Comparison of ENCODE assay signal across 16 mouse cellular contexts in genomic region chr1:177711418-177711817, GRCm38 (mm10). TPM values are rescaled to one million over a fixed set of nuclear protein-coding genes. Genes with fewer than 3 reads are reported as not detected.
A peak's percentile ranks its signal among the peaks of the same experiment; 100 is the strongest.
DNase-seq lines count a peak whose midpoint lies in the region; ATAC-seq and TF ChIP-seq lines count a peak whose summit lies in the region.
"Had no signal": no experiment of that assay in that cellular context is flagged by ENCODE, and none has a peak within 500 bp of the region (broad histone marks: within the 10 kb centered on the region; RNA-seq: fewer than 3 reads in every experiment).

No protein-coding gene starts in this region.

- H3K4me2 ChIP-seq in lung, postnatal 0 days (replicated peaks; ENCODE audit: low read depth, low read length) = no peak overlapping the region
- no peak overlapping the region for H3K4me2 ChIP-seq in liver, embryonic 15.5 days
- H3K4me2 ChIP-seq in stomach, postnatal 0 days (replicated peaks; ENCODE audit: low read depth) = no peak overlapping the region
- no peak overlapping the region for H3K4me2 ChIP-seq in hindbrain, embryonic 11.5 days (replicated peaks; ENCODE audit: low read depth, low read length)

- H3K4me3 ChIP-seq in lung, postnatal 0 days (ENCODE audit: low read depth, low read length) = no peak overlapping the region
- no peak overlapping the region for H3K4me3 ChIP-seq in liver, embryonic 15.5 days (replicated peaks)
- no peak overlapping the region for H3K4me3 ChIP-seq in stomach, postnatal 0 days (ENCODE audit: low read depth, low read length)
- no peak overlapping the region for H3K4me3 ChIP-seq in hindbrain, embryonic 11.5 days (ENCODE audit: low read depth, low read length)

- H3K9ac ChIP-seq in lung, postnatal 0 days (replicated peaks; ENCODE audit: low read depth) = no peak overlapping the region
- H3K9ac ChIP-seq in liver, embryonic 15.5 days = no peak overlapping the region
- no peak overlapping the region for H3K9ac ChIP-seq in stomach, postnatal 0 days (ENCODE audit: low read length)
- no peak overlapping the region for H3K9ac ChIP-seq in hindbrain, embryonic 11.5 days (ENCODE audit: low read depth, low read length)

- H3K27ac ChIP-seq in lung, postnatal 0 days (ENCODE audit: low read length) = no peak overlapping the region
- peak overlapping the region; percentile 53; the same call in 1 of the 2 replicates for H3K27ac ChIP-seq in liver, embryonic 15.5 days (replicated peaks)
- H3K27ac ChIP-seq in stomach, postnatal 0 days (replicated peaks) = peak overlapping the region; percentile 35; the same call in 1 of the 2 replicates
- no peak overlapping the region for H3K27ac ChIP-seq in hindbrain, embryonic 11.5 days (ENCODE audit: low read depth, low read length)

- no peaks in the 10 kb centered on the region for H3K27me3 ChIP-seq in lung, postnatal 0 days (replicated peaks; ENCODE audit: insufficient read depth, low read length)
- no peaks in the 10 kb centered on the region for H3K27me3 ChIP-seq in liver, embryonic 15.5 days
- no peaks in the 10 kb centered on the region for H3K27me3 ChIP-seq in stomach, postnatal 0 days (ENCODE audit: control insufficient read depth, insufficient read depth, low read length)
- H3K27me3 ChIP-seq in hindbrain, embryonic 11.5 days (ENCODE audit: control insufficient read depth, insufficient read depth, low read length) = no peaks in the 10 kb centered on the region

- H3K36me3 ChIP-seq in lung, postnatal 0 days (ENCODE audit: insufficient read depth, low read length) = no peaks in the 10 kb centered on the region
- no peaks in the 10 kb centered on the region for H3K36me3 ChIP-seq in liver, embryonic 15.5 days (replicated peaks)
- H3K36me3 ChIP-seq in stomach, postnatal 0 days (ENCODE audit: control insufficient read depth, insufficient read depth, low read length) = no peaks in the 10 kb centered on the region
- no peaks in the 10 kb centered on the region for H3K36me3 ChIP-seq in hindbrain, embryonic 11.5 days (ENCODE audit: control insufficient read depth, insufficient read depth, low read length)

- peak; percentile 13; the same call in 1 of the 2 replicates for TF ChIP-seq EP300 in lung, postnatal 0 days (IDR thresholded peaks at IDR 0.05)
- no peak for TF ChIP-seq EP300 in stomach, postnatal 0 days (optimal IDR thresholded peaks at IDR 0.05)

- peak; percentile 71 for DNase-seq in lung, postnatal 0 days (ENCODE audit: low spot score)
- no peak for DNase-seq in lung, postnatal 25 days (ENCODE audit: low spot score)
- peak; percentile 25 for DNase-seq in c-Kit-positive CD71-positive TER-119-positive erythroid progenitor cells, embryonic 14.5 days (ENCODE audit: low spot score)
- DNase-seq in stomach, postnatal 0 days (ENCODE audit: low spot score) = no peak
- no peak for DNase-seq in hindbrain, embryonic 11.5 days (ENCODE audit: low spot score)
- no peak for DNase-seq in right cerebral cortex, postnatal 36 days (ENCODE audit: low spot score in 2 of 2)
- no peak for DNase-seq in right cerebral cortex, adult 18-20 months
- DNase-seq: cerebellum, adult 11-12 months; gastrocnemius, postnatal 36 days; heart, postnatal 10 days; kidney, postnatal 14 days; thymus, postnatal 4 days had no signal

- 59% methylated on average over 2 of the region's 2 CpGs for WGBS in lung, postnatal 0 days
- WGBS in liver, embryonic 15.5 days (ENCODE audit: insufficient replicate concordance) = 11% methylated on average over 2 of the region's 2 CpGs
- WGBS in stomach, postnatal 0 days = 58% methylated on average over 2 of the region's 2 CpGs
- WGBS in hindbrain, embryonic 11.5 days = 94% methylated on average over 2 of the region's 2 CpGs

- no peak for TF ChIP-seq CTCF in lung, postnatal 0 days (IDR thresholded peaks at IDR 0.05)
- TF ChIP-seq CTCF in stomach, postnatal 0 days (IDR thresholded peaks at IDR 0.05; ENCODE audit: low read depth) = no peak

- no peaks in the 10 kb centered on the region for H3K4me1 ChIP-seq in lung, postnatal 0 days (ENCODE audit: insufficient read depth, low read depth, low read length)
- H3K4me1 ChIP-seq in liver, embryonic 15.5 days (replicated peaks) = peaks cover 20% of the 10 kb centered on the region
- no peaks in the 10 kb centered on the region for H3K4me1 ChIP-seq in stomach, postnatal 0 days (replicated peaks; ENCODE audit: control insufficient read depth, insufficient read depth)
- H3K4me1 ChIP-seq in hindbrain, embryonic 11.5 days (replicated peaks; ENCODE audit: control insufficient read depth, insufficient read depth, low read length) = no peaks in the 10 kb centered on the region

- peaks cover 4% of the 10 kb centered on the region; the same call in 1 of the 2 replicates for H3K9me3 ChIP-seq in lung, postnatal 0 days (ENCODE audit: low read length)
- no peaks in the 10 kb centered on the region for H3K9me3 ChIP-seq in liver, embryonic 15.5 days (replicated peaks)
- no peaks in the 10 kb centered on the region for H3K9me3 ChIP-seq in stomach, postnatal 0 days (ENCODE audit: control insufficient read depth, low read length)
- no peaks in the 10 kb centered on the region for H3K9me3 ChIP-seq in hindbrain, embryonic 11.5 days (ENCODE audit: control insufficient read depth, low read length)

- ATAC-seq in lung, postnatal 0 days = peak; percentile 62
- ATAC-seq in liver, embryonic 15.5 days (ENCODE audit: insufficient read depth) = peak; percentile 75
- peak; percentile 89 for ATAC-seq in stomach, postnatal 0 days (ENCODE audit: low FRiP score, low TSS enrichment)
- no peak for ATAC-seq in hindbrain, embryonic 11.5 days (ENCODE audit: low FRiP score)
- ATAC-seq: forebrain, embryonic 16.5 days had no signal

RNA-seq across cellular contexts. Expression of gene 1700016C15Rik, which starts 18.2 kb away (rescaled TPM):
- polyA plus RNA-seq in lung, postnatal 0 days (2015; fragmentation: Nextera tagmentation; extraction: Ambion mirVana) = 0.94 and 1.8 TPM in 2 replicates
- polyA plus RNA-seq in liver, embryonic 15.5 days (2015; fragmentation: Nextera tagmentation; extraction: Ambion mirVana) = not detected in 2 replicates
- polyA plus RNA-seq in stomach, postnatal 0 days (2015; fragmentation: Nextera tagmentation; extraction: Ambion mirVana) = 0.17 TPM in 1 of 2 replicates, not detected in the other
- not detected in 2 replicates for polyA plus RNA-seq in hindbrain, embryonic 11.5 days (2014; fragmentation: Nextera tagmentation; extraction: Ambion mirVana)
- polyA plus RNA-seq: embryonic facial prominence, embryonic 11.5 days; forebrain, embryonic 16.5 days; lung, adult 2 months had no signal

Comparison
In these comparisons a context has a peak if more than half of its experiments do, and no peak if none do; other contexts are left out.
1. DNase-seq: peak in lung, postnatal 0 days (single experiment) and c-Kit-positive CD71-positive TER-119-positive erythroid progenitor cells, embryonic 14.5 days (single experiment); none in lung, postnatal 25 days (single experiment), stomach, postnatal 0 days (single experiment), hindbrain, embryonic 11.5 days (single experiment), right cerebral cortex, postnatal 36 days (0 of 2) and right cerebral cortex, adult 18-20 months (single experiment).
2. H3K27ac ChIP-seq: peak in liver, embryonic 15.5 days (single experiment) and stomach, postnatal 0 days (single experiment); none in lung, postnatal 0 days (single experiment) and hindbrain, embryonic 11.5 days (single experiment).